Mouse (Mus musculus): ENCODE results near the gene Gm9736. TPM values are rescaled to one million over a fixed set of nuclear protein-coding genes. Genes with fewer than 3 reads are reported as not detected.
"Not testable (repeated sequence)": the region's sequence is repeated elsewhere in the genome, so short reads cannot be mapped to it uniquely, and the experiment has no call there.

Gm9736 gene
- polyA plus RNA-seq, 1 experiment from 2014 or later: not detected

- not testable (repeated sequence) for ATAC-seq (ENCODE audit: low FRiP score, low TSS enrichment); H3K4me1 ChIP-seq (ENCODE audit: control insufficient read depth, insufficient read depth, low read length); H3K9me3 ChIP-seq (ENCODE audit: control insufficient read depth, low read length); H3K36me3 ChIP-seq (ENCODE audit: control insufficient read depth, insufficient read depth, low read length); DNase-seq; H3K27ac ChIP-seq (replicated peaks; ENCODE audit: low read depth, low read length); H3K27me3 ChIP-seq (ENCODE audit: control insufficient read depth, insufficient read depth, low read length); H3K9ac ChIP-seq (replicated peaks; ENCODE audit: low read length); H3K4me2 ChIP-seq (ENCODE audit: low read length); H3K4me3 ChIP-seq (replicated peaks; ENCODE audit: low read depth, low read length)
- 58% methylated on average over 4 of the region's 5 CpGs for WGBS
These were observed 9.0 kb downstream of the Gm9736 start, which contains the start of gene Gm18596 for GRCm38 (mm10) chr10:77741924-77742688. Gene Gm18596, minus strand, starts transcription at chr10:77742638.

DNA sequence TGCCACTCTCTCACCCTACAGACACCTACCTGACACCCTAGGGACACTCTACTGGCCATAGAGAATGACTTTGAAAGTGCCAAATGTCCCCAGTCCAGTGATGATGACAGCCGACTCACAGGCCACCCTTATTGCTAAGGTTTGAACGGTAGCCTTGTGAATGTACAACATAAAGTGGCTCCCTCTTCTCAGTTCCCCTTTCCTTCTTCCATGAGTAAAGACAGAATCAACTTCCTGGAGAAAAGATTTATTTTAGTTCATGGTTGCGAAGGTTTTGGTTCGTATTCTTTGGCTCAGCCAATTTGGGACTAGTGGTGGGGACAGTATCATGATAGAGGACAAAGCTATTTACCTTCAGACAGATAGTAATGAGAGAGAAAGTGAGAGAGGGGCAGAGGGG, 12.2 kb downstream of the Gm9736 start:
- Histone ChIP-seq H3K36me3 (ENCODE audit: control insufficient read depth, insufficient read depth, low read length) (no peaks in the 10 kb centered on the region), H3K27me3 (ENCODE audit: control insufficient read depth, insufficient read depth, low read length) (no peaks in the 10 kb centered on the region), H3K4me3 (replicated peaks; ENCODE audit: low read depth, low read length) (no peak overlapping the region), H3K9ac (replicated peaks; ENCODE audit: low read length) (no peak overlapping the region), H3K4me1 (ENCODE audit: control insufficient read depth, insufficient read depth, low read length) (no peaks in the 10 kb centered on the region), H3K9me3 (ENCODE audit: control insufficient read depth, low read length) (no peaks in the 10 kb centered on the region), H3K4me2 (ENCODE audit: low read length) (no peak overlapping the region), H3K27ac (replicated peaks; ENCODE audit: low read depth, low read length) (no peak overlapping the region)
- DNase-seq (no peak), ATAC-seq (ENCODE audit: low FRiP score, low TSS enrichment) (no peak)
- 92% methylated on average over 4 of the region's 4 CpGs for WGBS

- H3K36me3 ChIP-seq (ENCODE audit: control insufficient read depth, insufficient read depth, low read length): no peaks in the 10 kb centered on the region
- no peaks in the 10 kb centered on the region for H3K4me1 ChIP-seq (ENCODE audit: control insufficient read depth, insufficient read depth, low read length)
- no peaks in the 10 kb centered on the region for H3K9me3 ChIP-seq (ENCODE audit: control insufficient read depth, low read length)
- no peak overlapping the region for H3K27ac ChIP-seq (replicated peaks; ENCODE audit: low read depth, low read length)
- H3K27me3 ChIP-seq (ENCODE audit: control insufficient read depth, insufficient read depth, low read length): no peaks in the 10 kb centered on the region
- no peak overlapping the region for H3K4me2 ChIP-seq (ENCODE audit: low read length)
- no peak for ATAC-seq (ENCODE audit: low FRiP score, low TSS enrichment)
- no peak for DNase-seq
- no peak overlapping the region for H3K4me3 ChIP-seq (replicated peaks; ENCODE audit: low read depth, low read length)
- 90% methylated on average over 1 of the region's 1 CpGs for WGBS
- H3K9ac ChIP-seq (replicated peaks; ENCODE audit: low read length): no peak overlapping the region
These were observed 15.2 kb downstream of the Gm9736 start for GRCm38 (mm10) chr10:77735928-77736327.

DNA sequence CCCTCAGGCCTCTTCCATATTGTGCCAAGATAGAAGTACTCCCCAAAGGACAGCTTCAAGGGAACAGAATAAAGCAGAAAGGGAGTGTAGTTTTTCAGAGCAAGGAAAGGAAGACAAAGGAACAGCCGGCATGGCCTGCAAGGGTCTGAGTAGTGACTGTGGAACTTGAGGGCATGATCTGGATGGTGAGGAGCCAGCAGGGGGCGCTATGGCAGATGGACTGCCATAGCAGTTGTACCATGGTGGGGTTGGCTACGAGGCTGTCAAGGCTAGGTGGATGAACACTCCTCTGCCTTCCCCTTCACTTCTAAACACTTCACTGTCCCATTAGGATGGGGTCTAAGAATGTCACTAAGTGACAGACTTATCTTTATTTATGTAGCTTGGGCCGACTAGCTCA, 21.9 kb downstream of the Gm9736 start:
- no peak overlapping the region for H3K4me2 ChIP-seq (ENCODE audit: low read length)
- H3K36me3 ChIP-seq (ENCODE audit: control insufficient read depth, insufficient read depth, low read length): no peaks in the 10 kb centered on the region
- ATAC-seq (ENCODE audit: low FRiP score, low TSS enrichment) (no peak), DNase-seq (peak; percentile 20)
- no peaks in the 10 kb centered on the region for H3K9me3 ChIP-seq (ENCODE audit: control insufficient read depth, low read length)
- H3K4me3 ChIP-seq (replicated peaks; ENCODE audit: low read depth, low read length): no peak overlapping the region
- H3K4me1 ChIP-seq (ENCODE audit: control insufficient read depth, insufficient read depth, low read length): no peaks in the 10 kb centered on the region
- H3K27ac ChIP-seq (replicated peaks; ENCODE audit: low read depth, low read length): no peak overlapping the region
- no peaks in the 10 kb centered on the region for H3K27me3 ChIP-seq (ENCODE audit: control insufficient read depth, insufficient read depth, low read length)
- 48% methylated on average over 4 of the region's 4 CpGs for WGBS
- H3K9ac ChIP-seq (replicated peaks; ENCODE audit: low read length): no peak overlapping the region

GRCm38 (mm10) chr10:77728280-77728679, 22.9 kb downstream of the Gm9736 start:
- H3K27me3 ChIP-seq (ENCODE audit: control insufficient read depth, insufficient read depth, low read length): no peaks in the 10 kb centered on the region
- H3K27ac ChIP-seq (replicated peaks; ENCODE audit: low read depth, low read length): no peak overlapping the region
- H3K4me3 ChIP-seq (replicated peaks; ENCODE audit: low read depth, low read length): no peak overlapping the region
- no peaks in the 10 kb centered on the region for H3K9me3 ChIP-seq (ENCODE audit: control insufficient read depth, low read length)
- no peaks in the 10 kb centered on the region for H3K4me1 ChIP-seq (ENCODE audit: control insufficient read depth, insufficient read depth, low read length)
- WGBS: 69% methylated on average over 4 of the region's 4 CpGs
- no peak for ATAC-seq (ENCODE audit: low FRiP score, low TSS enrichment)
- H3K9ac ChIP-seq (replicated peaks; ENCODE audit: low read length): no peak overlapping the region
- peak; percentile 12 for DNase-seq
- H3K4me2 ChIP-seq (ENCODE audit: low read length): no peak overlapping the region
- H3K36me3 ChIP-seq (ENCODE audit: control insufficient read depth, insufficient read depth, low read length): no peaks in the 10 kb centered on the region

DNA sequence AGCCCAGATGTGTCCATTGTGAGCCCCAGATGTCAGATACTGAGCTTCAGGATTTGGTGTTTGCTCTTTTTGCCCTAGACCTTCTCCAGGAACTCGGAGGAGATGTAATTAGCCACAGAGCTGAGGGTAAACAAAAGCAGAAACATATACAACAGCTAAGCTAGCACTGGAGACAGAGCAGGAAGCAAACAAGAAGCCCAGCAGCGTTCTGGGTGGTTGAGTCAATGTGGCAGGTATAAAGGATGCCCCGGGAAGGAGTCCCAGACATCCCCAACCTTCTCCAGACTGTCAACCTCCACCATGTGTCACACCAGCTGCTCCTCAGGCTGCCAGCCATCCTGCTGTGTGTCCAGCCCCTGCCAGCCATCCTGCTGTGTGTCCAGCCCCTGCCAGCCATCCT, 25.0 kb downstream of the Gm9736 start, which contains the start of gene Gm10100:
Gene Gm10100, plus strand, starts transcription at position 301 of the 400 bp plus-strand sequence.
- H3K4me1 ChIP-seq (ENCODE audit: control insufficient read depth, insufficient read depth, low read length): no peaks in the 10 kb centered on the region
- no peaks in the 10 kb centered on the region for H3K9me3 ChIP-seq (ENCODE audit: control insufficient read depth, low read length)
- no peak within 1 kb of the TSS for H3K4me3 ChIP-seq (replicated peaks; ENCODE audit: low read depth, low read length)
- 42% methylated on average over 3 of the region's 3 CpGs for WGBS
- ATAC-seq (ENCODE audit: low FRiP score, low TSS enrichment) (no peak), DNase-seq (no peak)
- no peaks in the 10 kb centered on the region for H3K27me3 ChIP-seq (ENCODE audit: control insufficient read depth, insufficient read depth, low read length)
- H3K4me2 ChIP-seq (ENCODE audit: low read length): no peak within 1 kb of the TSS
- H3K36me3 ChIP-seq (ENCODE audit: control insufficient read depth, insufficient read depth, low read length): no peaks in the 10 kb centered on the region
- H3K9ac ChIP-seq (replicated peaks; ENCODE audit: low read length): no peak within 1 kb of the TSS
- no peak within 1 kb of the TSS for H3K27ac ChIP-seq (replicated peaks; ENCODE audit: low read depth, low read length)

DNA sequence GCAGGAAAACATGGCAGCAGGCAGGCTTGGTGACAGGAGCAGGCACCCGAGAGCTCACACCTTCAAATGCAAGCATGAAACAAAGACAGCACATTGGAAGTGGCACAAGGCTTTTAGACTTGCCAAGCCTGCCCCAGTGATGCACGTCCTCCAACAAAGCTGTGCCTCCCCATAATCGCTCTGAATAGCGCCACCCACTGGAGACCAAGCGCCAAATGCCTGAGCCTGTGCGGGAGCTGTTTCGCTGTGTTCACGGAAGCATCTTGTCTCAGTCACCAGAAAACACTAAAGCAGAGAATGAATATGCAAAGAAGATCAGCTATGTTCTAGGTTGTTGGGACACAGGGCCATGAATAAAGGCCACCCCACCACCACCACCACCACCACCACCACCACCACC, 26.3 kb downstream of the Gm9736 start:
- Histone ChIP-seq H3K27ac (replicated peaks; ENCODE audit: low read depth, low read length) (no peak overlapping the region), H3K4me3 (replicated peaks; ENCODE audit: low read depth, low read length) (no peak overlapping the region), H3K9me3 (ENCODE audit: control insufficient read depth, low read length) (no peaks in the 10 kb centered on the region), H3K4me2 (ENCODE audit: low read length) (no peak overlapping the region), H3K27me3 (ENCODE audit: control insufficient read depth, insufficient read depth, low read length) (no peaks in the 10 kb centered on the region), H3K9ac (replicated peaks; ENCODE audit: low read length) (no peak overlapping the region), H3K36me3 (ENCODE audit: control insufficient read depth, insufficient read depth, low read length) (no peaks in the 10 kb centered on the region), H3K4me1 (ENCODE audit: control insufficient read depth, insufficient read depth, low read length) (no peaks in the 10 kb centered on the region)
- DNase-seq (no peak), ATAC-seq (ENCODE audit: low FRiP score, low TSS enrichment) (no peak)
- 77% methylated on average over 8 of the region's 8 CpGs for WGBS

- H3K9me3 ChIP-seq (ENCODE audit: control insufficient read depth, low read length); DNase-seq; H3K4me2 ChIP-seq (ENCODE audit: low read length); H3K9ac ChIP-seq (replicated peaks; ENCODE audit: low read length); H3K4me3 ChIP-seq (replicated peaks; ENCODE audit: low read depth, low read length); H3K27ac ChIP-seq (replicated peaks; ENCODE audit: low read depth, low read length); H3K36me3 ChIP-seq (ENCODE audit: control insufficient read depth, insufficient read depth, low read length); ATAC-seq (ENCODE audit: low FRiP score, low TSS enrichment); H3K27me3 ChIP-seq (ENCODE audit: control insufficient read depth, insufficient read depth, low read length); H3K4me1 ChIP-seq (ENCODE audit: control insufficient read depth, insufficient read depth, low read length): not testable (repeated sequence)
- 87% methylated on average over 1 of the region's 1 CpGs for WGBS
These were observed 30.9 kb downstream of the Gm9736 start, which contains the start of gene Krtap12-1 for GRCm38 (mm10) chr10:77720299-77720698. Gene Krtap12-1, plus strand, starts transcription at chr10:77720599.

DNA sequence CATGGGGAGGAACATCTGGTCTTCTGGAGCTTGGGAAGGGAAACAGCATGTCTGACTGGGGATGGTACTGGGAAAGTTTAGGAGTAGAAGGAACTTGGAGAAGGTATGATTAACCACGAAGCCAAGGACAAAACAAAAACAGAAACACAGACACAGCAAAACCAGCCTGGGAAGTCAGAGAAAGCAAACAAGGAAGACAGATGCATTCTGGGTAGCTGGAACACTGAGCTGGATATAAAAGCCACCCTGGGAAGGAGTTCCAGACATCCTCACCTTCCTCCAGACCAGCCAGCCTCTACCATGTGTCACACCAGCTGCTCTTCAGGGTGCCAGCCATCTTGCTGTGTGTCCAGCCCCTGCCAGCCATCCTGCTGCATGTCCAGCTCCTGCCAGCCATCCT, 35.6 kb downstream of the Gm9736 start, which contains the start of gene Gm10142:
Gene Gm10142, plus strand, starts transcription at position 301 of the 400 bp plus-strand sequence.
- Histone ChIP-seq H3K36me3 (ENCODE audit: control insufficient read depth, insufficient read depth, low read length) (no peaks in the 10 kb centered on the region), H3K9ac (replicated peaks; ENCODE audit: low read length) (no peak within 1 kb of the TSS), H3K27ac (replicated peaks; ENCODE audit: low read depth, low read length) (no peak within 1 kb of the TSS), H3K27me3 (ENCODE audit: control insufficient read depth, insufficient read depth, low read length) (no peaks in the 10 kb centered on the region), H3K4me1 (ENCODE audit: control insufficient read depth, insufficient read depth, low read length) (no peaks in the 10 kb centered on the region), H3K4me3 (replicated peaks; ENCODE audit: low read depth, low read length) (no peak within 1 kb of the TSS), H3K4me2 (ENCODE audit: low read length) (no peak within 1 kb of the TSS), H3K9me3 (ENCODE audit: control insufficient read depth, low read length) (no peaks in the 10 kb centered on the region)
- no peak for DNase-seq
- 87% methylated on average over 1 of the region's 1 CpGs for WGBS
- no peak for ATAC-seq (ENCODE audit: low FRiP score, low TSS enrichment)

All from midbrain, embryonic 14.5 days (tissue).